Mouse (Mus musculus): ENCODE results near the gene Aqp9. TPM values are rescaled to one million over a fixed set of nuclear protein-coding genes. Genes with fewer than 3 reads are reported as not detected.

Aqp9 gene
- total RNA-seq, 2 experiments from 2014 or later = 12.4 to 13.0 TPM

DNA sequence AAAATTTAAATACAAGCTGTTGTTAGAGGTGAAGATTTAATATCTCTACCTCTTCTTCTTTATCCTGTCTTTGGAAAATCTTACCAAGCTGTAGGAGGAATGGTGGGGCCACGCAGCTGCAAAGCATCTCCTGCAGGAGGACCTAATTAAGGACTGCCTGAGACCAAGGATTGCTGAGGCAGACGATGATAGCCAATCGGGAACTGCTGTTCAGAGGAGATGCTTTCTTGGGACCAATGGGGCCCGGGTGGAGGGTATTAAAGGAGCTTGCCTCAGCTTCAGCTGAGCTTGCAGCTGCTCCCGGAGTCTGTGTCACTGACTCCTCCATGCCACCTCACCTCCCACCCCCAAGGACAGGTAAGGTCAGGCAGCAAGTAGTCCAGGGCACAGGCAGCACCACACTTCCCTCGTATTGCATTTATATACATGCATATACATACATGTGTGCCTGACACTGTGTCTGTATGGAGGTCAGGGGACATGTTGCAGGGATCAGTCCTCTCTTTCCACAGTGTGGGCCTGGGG is 99.6 kb downstream of the Aqp9 start:
- no peak for ATAC-seq (ENCODE audit: poor library complexity, severe bottlenecking)

- no peak for ATAC-seq (ENCODE audit: poor library complexity, severe bottlenecking)
These were observed 101.3 kb downstream of the Aqp9 start for GRCm38 (mm10) chr9:71067156-71067555.

GRCm38 (mm10) chr9:71066491-71066890 is 102.0 kb downstream of the Aqp9 start:
- no peak for ATAC-seq (ENCODE audit: poor library complexity, severe bottlenecking)

- ATAC-seq (ENCODE audit: poor library complexity, severe bottlenecking) = no peak
These were observed 103.1 kb downstream of the Aqp9 start for GRCm38 (mm10) chr9:71065343-71065875.

- ATAC-seq (ENCODE audit: poor library complexity, severe bottlenecking) = no peak
These were observed 104.1 kb downstream of the Aqp9 start for GRCm38 (mm10) chr9:71064291-71064840.

GRCm38 (mm10) chr9:71063551-71063950 is 104.9 kb downstream of the Aqp9 start:
- ATAC-seq (ENCODE audit: poor library complexity, severe bottlenecking) = no peak

DNA sequence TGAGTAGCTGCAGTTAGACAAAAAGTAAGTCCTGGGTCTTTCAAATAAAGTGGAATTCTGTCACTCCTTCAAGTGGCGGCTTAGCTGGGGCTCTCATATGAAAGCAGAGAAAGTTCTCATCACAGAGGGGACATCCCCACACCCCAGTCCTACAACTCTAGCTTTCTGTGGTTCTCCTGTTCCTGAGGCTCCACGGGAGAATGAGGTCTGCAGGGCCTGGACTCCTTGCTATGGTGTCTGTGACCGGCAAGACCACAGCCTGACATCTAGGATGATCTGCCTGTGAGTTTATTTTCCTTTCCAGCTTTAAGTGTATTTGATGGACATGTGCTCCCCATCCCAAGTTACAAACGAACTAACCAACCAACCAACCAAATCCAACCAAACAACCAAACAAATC is 105.5 kb downstream of the Aqp9 start:
- ATAC-seq (ENCODE audit: poor library complexity, severe bottlenecking) = no peak

- no peak for ATAC-seq (ENCODE audit: poor library complexity, severe bottlenecking)
These were observed 106.2 kb downstream of the Aqp9 start for GRCm38 (mm10) chr9:71062301-71062700.

Other genes with a start within 250 kb of the Aqp9 start
- gene Lipc, start 216.5 kb downstream of the Aqp9 start, total RNA-seq (2015) = 0.36 TPM in 1 of 2 replicates, not detected in the other
- gene Lipc, start 216.5 kb downstream of the Aqp9 start, total RNA-seq (2017) = not detected in 2 replicates
- 0.11 TPM in 1 of 2 replicates, not detected in the other for gene Aldh1a2, start 47.1 kb upstream of the Aqp9 start, total RNA-seq (2015)
- 0.08 and 0.11 TPM in 2 replicates for gene Aldh1a2, start 47.1 kb upstream of the Aqp9 start, total RNA-seq (2017)